Mouse (Mus musculus): ENCODE measurements around the gene Ccl1. TPM values are rescaled to one million over a fixed set of nuclear protein-coding genes. Genes with fewer than 3 reads are reported as not detected.
A peak's percentile ranks its signal among the peaks of the same experiment; 100 is the strongest.

Ccl1 gene
- polyA plus RNA-seq, 1 experiment from 2014 or later: 0.30 TPM

- Histone ChIP-seq H3K4me2 (ENCODE audit: low read depth, low read length) (no peak overlapping the region), H3K36me3 (ENCODE audit: control insufficient read depth, insufficient read depth) (no peaks in the 10 kb centered on the region), H3K9me3 (replicated peaks; ENCODE audit: control insufficient read depth, low read length) (no peaks in the 10 kb centered on the region), H3K9ac (ENCODE audit: low read length) (no peak overlapping the region), H3K4me3 (ENCODE audit: low read length) (no peak overlapping the region), H3K27ac (ENCODE audit: low read length) (no peak overlapping the region), H3K27me3 (ENCODE audit: control insufficient read depth, insufficient read depth, low read length) (no peaks in the 10 kb centered on the region; the same call in 1 of the 2 replicates), H3K4me1 (ENCODE audit: control insufficient read depth, insufficient read depth, low read length) (no peaks in the 10 kb centered on the region)
- WGBS: 69% methylated on average over 9 of the region's 9 CpGs
- ATAC-seq (replicated peaks; ENCODE audit: extremely low read depth, insufficient read depth, low FRiP score): no peak
These were observed 111.7 kb downstream of the Ccl1 start for GRCm38 (mm10) chr11:82193826-82194225.

GRCm38 (mm10) chr11:82189782-82190563 lies 115.5 kb downstream of the Ccl1 start:
- H3K36me3 ChIP-seq (ENCODE audit: control insufficient read depth, insufficient read depth): no peaks in the 10 kb centered on the region
- no peak overlapping the region for H3K9ac ChIP-seq (ENCODE audit: low read length)
- no peak overlapping the region for H3K27ac ChIP-seq (ENCODE audit: low read length)
- no peak overlapping the region for H3K4me2 ChIP-seq (ENCODE audit: low read depth, low read length)
- H3K4me3 ChIP-seq (ENCODE audit: low read length): no peak overlapping the region
- H3K9me3 ChIP-seq (replicated peaks; ENCODE audit: control insufficient read depth, low read length): no peaks in the 10 kb centered on the region
- H3K4me1 ChIP-seq (ENCODE audit: control insufficient read depth, insufficient read depth, low read length): no peaks in the 10 kb centered on the region
- no peak for ATAC-seq (replicated peaks; ENCODE audit: extremely low read depth, insufficient read depth, low FRiP score)
- 71% methylated on average over 13 of the region's 13 CpGs for WGBS
- no peaks in the 10 kb centered on the region for H3K27me3 ChIP-seq (ENCODE audit: control insufficient read depth, insufficient read depth, low read length)

- Histone ChIP-seq H3K4me3 (ENCODE audit: low read length) (no peak overlapping the region), H3K9ac (ENCODE audit: low read length) (no peak overlapping the region), H3K36me3 (ENCODE audit: control insufficient read depth, insufficient read depth) (no peaks in the 10 kb centered on the region), H3K4me1 (ENCODE audit: control insufficient read depth, insufficient read depth, low read length) (no peaks in the 10 kb centered on the region), H3K27ac (ENCODE audit: low read length) (no peak overlapping the region), H3K4me2 (ENCODE audit: low read depth, low read length) (no peak overlapping the region), H3K9me3 (replicated peaks; ENCODE audit: control insufficient read depth, low read length) (no peaks in the 10 kb centered on the region), H3K27me3 (ENCODE audit: control insufficient read depth, insufficient read depth, low read length) (no peaks in the 10 kb centered on the region; the same call in 1 of the 2 replicates)
- WGBS: 77% methylated on average over 3 of the region's 3 CpGs
- ATAC-seq (replicated peaks; ENCODE audit: extremely low read depth, insufficient read depth, low FRiP score): no peak
These were observed 119.8 kb downstream of the Ccl1 start for GRCm38 (mm10) chr11:82185684-82186083.

- no peak overlapping the region for H3K9ac ChIP-seq (ENCODE audit: low read length)
- no peak overlapping the region for H3K4me2 ChIP-seq (ENCODE audit: low read depth, low read length)
- no peak overlapping the region for H3K4me3 ChIP-seq (ENCODE audit: low read length)
- H3K4me1 ChIP-seq (ENCODE audit: control insufficient read depth, insufficient read depth, low read length): no peaks in the 10 kb centered on the region
- no peaks in the 10 kb centered on the region for H3K36me3 ChIP-seq (ENCODE audit: control insufficient read depth, insufficient read depth)
- H3K9me3 ChIP-seq (replicated peaks; ENCODE audit: control insufficient read depth, low read length): no peaks in the 10 kb centered on the region
- H3K27me3 ChIP-seq (ENCODE audit: control insufficient read depth, insufficient read depth, low read length): peaks cover 5% of the 10 kb centered on the region
- no peak for ATAC-seq (replicated peaks; ENCODE audit: extremely low read depth, insufficient read depth, low FRiP score)
- 40% methylated on average over 6 of the region's 6 CpGs for WGBS
- no peak overlapping the region for H3K27ac ChIP-seq (ENCODE audit: low read length)
These were observed 122.1 kb downstream of the Ccl1 start for GRCm38 (mm10) chr11:82183281-82183935.

GRCm38 (mm10) chr11:82182401-82182800 lies 123.1 kb downstream of the Ccl1 start:
- WGBS: 76% methylated on average over 6 of the region's 6 CpGs

GRCm38 (mm10) chr11:82181331-82181730 lies 124.2 kb downstream of the Ccl1 start:
- Histone ChIP-seq H3K27ac (ENCODE audit: low read length) (no peak overlapping the region), H3K9me3 (replicated peaks; ENCODE audit: control insufficient read depth, low read length) (no peaks in the 10 kb centered on the region), H3K4me3 (ENCODE audit: low read length) (no peak overlapping the region), H3K4me2 (ENCODE audit: low read depth, low read length) (no peak overlapping the region), H3K36me3 (ENCODE audit: control insufficient read depth, insufficient read depth) (no peaks in the 10 kb centered on the region), H3K27me3 (ENCODE audit: control insufficient read depth, insufficient read depth, low read length) (peaks cover 5% of the 10 kb centered on the region), H3K9ac (ENCODE audit: low read length) (no peak overlapping the region), H3K4me1 (ENCODE audit: control insufficient read depth, insufficient read depth, low read length) (no peaks in the 10 kb centered on the region)
- 57% methylated on average over 8 of the region's 8 CpGs for WGBS
- ATAC-seq (replicated peaks; ENCODE audit: extremely low read depth, insufficient read depth, low FRiP score): no peak

More at GRCm38 (mm10) chr11:82182401-82182800, 123.1 kb downstream of the Ccl1 start:
- no peak overlapping the region for H3K27ac ChIP-seq (ENCODE audit: low read length)
- ATAC-seq (replicated peaks; ENCODE audit: extremely low read depth, insufficient read depth, low FRiP score): no peak
- peaks cover 5% of the 10 kb centered on the region for H3K27me3 ChIP-seq (ENCODE audit: control insufficient read depth, insufficient read depth, low read length)
- no peak overlapping the region for H3K4me2 ChIP-seq (ENCODE audit: low read depth, low read length)
- no peak overlapping the region for H3K9ac ChIP-seq (ENCODE audit: low read length)
- H3K36me3 ChIP-seq (ENCODE audit: control insufficient read depth, insufficient read depth): no peaks in the 10 kb centered on the region
- H3K4me1 ChIP-seq (ENCODE audit: control insufficient read depth, insufficient read depth, low read length): no peaks in the 10 kb centered on the region
- H3K4me3 ChIP-seq (ENCODE audit: low read length): no peak overlapping the region
- H3K9me3 ChIP-seq (replicated peaks; ENCODE audit: control insufficient read depth, low read length): no peaks in the 10 kb centered on the region

- peaks cover 5% of the 10 kb centered on the region; the same call in 1 of the 2 replicates for H3K27me3 ChIP-seq (ENCODE audit: control insufficient read depth, insufficient read depth, low read length)
- H3K9ac ChIP-seq (ENCODE audit: low read length): no peak overlapping the region
- H3K27ac ChIP-seq (ENCODE audit: low read length): no peak overlapping the region
- WGBS: 55% methylated on average over 5 of the region's 5 CpGs
- no peak overlapping the region for H3K4me2 ChIP-seq (ENCODE audit: low read depth, low read length)
- H3K4me1 ChIP-seq (ENCODE audit: control insufficient read depth, insufficient read depth, low read length): no peaks in the 10 kb centered on the region
- H3K4me3 ChIP-seq (ENCODE audit: low read length): no peak overlapping the region
- H3K9me3 ChIP-seq (replicated peaks; ENCODE audit: control insufficient read depth, low read length): no peaks in the 10 kb centered on the region
- no peaks in the 10 kb centered on the region for H3K36me3 ChIP-seq (ENCODE audit: control insufficient read depth, insufficient read depth)
- ATAC-seq (replicated peaks; ENCODE audit: extremely low read depth, insufficient read depth, low FRiP score): 0 out of 2 replicates have a peak, but pooled peaks have one; percentile 29
These were observed 127.3 kb downstream of the Ccl1 start for GRCm38 (mm10) chr11:82178161-82178560.

- Histone ChIP-seq H3K27ac (ENCODE audit: low read length) (no peak overlapping the region), H3K4me3 (ENCODE audit: low read length) (no peak overlapping the region), H3K9me3 (replicated peaks; ENCODE audit: control insufficient read depth, low read length) (no peaks in the 10 kb centered on the region), H3K27me3 (ENCODE audit: control insufficient read depth, insufficient read depth, low read length) (peaks cover 5% of the 10 kb centered on the region; the same call in 1 of the 2 replicates), H3K4me2 (ENCODE audit: low read depth, low read length) (no peak overlapping the region), H3K36me3 (ENCODE audit: control insufficient read depth, insufficient read depth) (no peaks in the 10 kb centered on the region), H3K4me1 (ENCODE audit: control insufficient read depth, insufficient read depth, low read length) (no peaks in the 10 kb centered on the region), H3K9ac (ENCODE audit: low read length) (no peak overlapping the region)
- no peak; the same call in 1 of the 2 replicates for ATAC-seq (replicated peaks; ENCODE audit: extremely low read depth, insufficient read depth, low FRiP score)
- 32% methylated on average over 5 of the region's 5 CpGs for WGBS
These were observed 127.8 kb downstream of the Ccl1 start for GRCm38 (mm10) chr11:82177711-82178110.

GRCm38 (mm10) chr11:82174794-82175193 lies 130.7 kb downstream of the Ccl1 start:
- 20% methylated on average over 3 of the region's 3 CpGs for WGBS
- Histone ChIP-seq H3K9me3 (replicated peaks; ENCODE audit: control insufficient read depth, low read length) (no peaks in the 10 kb centered on the region), H3K27me3 (ENCODE audit: control insufficient read depth, insufficient read depth, low read length) (peaks cover 5% of the 10 kb centered on the region; the same call in 1 of the 2 replicates), H3K36me3 (ENCODE audit: control insufficient read depth, insufficient read depth) (no peaks in the 10 kb centered on the region), H3K4me1 (ENCODE audit: control insufficient read depth, insufficient read depth, low read length) (no peaks in the 10 kb centered on the region), H3K4me2 (ENCODE audit: low read depth, low read length) (no peak overlapping the region), H3K9ac (ENCODE audit: low read length) (no peak overlapping the region), H3K4me3 (ENCODE audit: low read length) (no peak overlapping the region), H3K27ac (ENCODE audit: low read length) (no peak overlapping the region)
- ATAC-seq (replicated peaks; ENCODE audit: extremely low read depth, insufficient read depth, low FRiP score): 0 out of 2 replicates have a peak, but pooled peaks have one; percentile 16

Measured in heart, embryonic 16.5 days (tissue).